Comparison of ENCODE assay signal across 12 mouse cellular contexts in genomic region chr3:66004220-66004951, GRCm38 (mm10). TPM values are rescaled to one million over a fixed set of nuclear protein-coding genes. Genes with fewer than 3 reads are reported as not detected.
DNase-seq lines count a peak whose midpoint lies in the region; ATAC-seq and TF ChIP-seq lines count a peak whose summit lies in the region.
"Had no signal": no experiment of that assay in that cellular context is flagged by ENCODE, and none has a peak within 500 bp of the region (broad histone marks: within the 10 kb centered on the region; RNA-seq: fewer than 3 reads in every experiment).

No protein-coding gene starts in this region.

- H3K9ac ChIP-seq in liver, adult 2 months (ENCODE audit: low read depth, low read length) = no peak overlapping the region
- H3K9ac ChIP-seq in liver, embryonic 12.5 days = no peak overlapping the region
- H3K9ac ChIP-seq in midbrain, postnatal 0 days (replicated peaks; ENCODE audit: low read length, poor library complexity, severe bottlenecking) = no peak overlapping the region
- H3K9ac ChIP-seq: midbrain, embryonic 12.5 days had no signal

- peaks cover 2% of the 10 kb centered on the region; the same call in 1 of the 2 replicates for H3K4me1 ChIP-seq in liver, adult 2 months (ENCODE audit: control insufficient read depth, insufficient read depth, low read length)
- H3K4me1 ChIP-seq in liver, embryonic 12.5 days = no peaks in the 10 kb centered on the region
- no peaks in the 10 kb centered on the region for H3K4me1 ChIP-seq in midbrain, postnatal 0 days (ENCODE audit: insufficient read depth, low read length)
- H3K4me1 ChIP-seq: midbrain, embryonic 12.5 days had no signal

- peak; percentile 38; the same call in 1 of the 2 replicates for ATAC-seq in frontal cortex, adult (ENCODE audit: low TSS enrichment)
- ATAC-seq in liver, embryonic 12.5 days = no peak
- ATAC-seq in midbrain, postnatal 0 days (ENCODE audit: low FRiP score) = peak; percentile 44; the same call in 1 of the 2 replicates

- no peak overlapping the region for H3K4me2 ChIP-seq in liver, embryonic 12.5 days
- no peak overlapping the region for H3K4me2 ChIP-seq in midbrain, postnatal 0 days (ENCODE audit: low read depth, low read length, poor library complexity, severe bottlenecking)
- H3K4me2 ChIP-seq: midbrain, embryonic 12.5 days had no signal

- no peak overlapping the region for H3K4me3 ChIP-seq in liver, adult 2 months (ENCODE audit: insufficient read depth, low read depth, low read length)
- H3K4me3 ChIP-seq in liver, embryonic 12.5 days = no peak overlapping the region
- H3K4me3 ChIP-seq in midbrain, postnatal 0 days (ENCODE audit: low read depth, low read length) = no peak overlapping the region
- H3K4me3 ChIP-seq: midbrain, embryonic 12.5 days had no signal

- no peaks in the 10 kb centered on the region for H3K9me3 ChIP-seq in liver, embryonic 12.5 days (replicated peaks)
- no peaks in the 10 kb centered on the region for H3K9me3 ChIP-seq in midbrain, postnatal 0 days (ENCODE audit: low read length)
- H3K9me3 ChIP-seq: midbrain, embryonic 12.5 days had no signal

- no peaks in the 10 kb centered on the region for H3K79me2 ChIP-seq in liver, adult 2 months (ENCODE audit: control insufficient read depth, insufficient read depth, low read length)

- TF ChIP-seq CTCF in liver, adult 2 months (IDR thresholded peaks at IDR 0.05; ENCODE audit: low read depth, low read length) = 0 out of 2 replicates have a peak, but pooled peaks have one; percentile 12
- TF ChIP-seq CTCF in midbrain, postnatal 0 days (IDR thresholded peaks at IDR 0.05) = peak; percentile 73

- H3K27me3 ChIP-seq in liver, adult 2 months (ENCODE audit: control insufficient read depth, insufficient read depth, low read length) = no peaks in the 10 kb centered on the region
- no peaks in the 10 kb centered on the region for H3K27me3 ChIP-seq in liver, embryonic 12.5 days (replicated peaks)
- no peaks in the 10 kb centered on the region; the same call in 1 of the 2 replicates for H3K27me3 ChIP-seq in midbrain, postnatal 0 days (ENCODE audit: insufficient read depth, low read length)
- H3K27me3 ChIP-seq: midbrain, embryonic 12.5 days had no signal

- no peak for TF ChIP-seq POLR2A in liver, adult 2 months (IDR thresholded peaks at IDR 0.05; ENCODE audit: extremely low read depth, insufficient read depth, low read length)

- H3K27ac ChIP-seq in liver, adult 2 months (replicated peaks; ENCODE audit: insufficient read depth, low read depth, low read length) = no peak overlapping the region
- no peak overlapping the region for H3K27ac ChIP-seq in liver, embryonic 12.5 days
- H3K27ac ChIP-seq in midbrain, postnatal 0 days (ENCODE audit: low read depth, low read length) = no peak overlapping the region
- H3K27ac ChIP-seq: midbrain, embryonic 12.5 days had no signal

- DNase-seq in frontal cortex, postnatal 14 days (ENCODE audit: low spot score in 2 of 2) = no peak
- DNase-seq in liver, adult 2 months (ENCODE audit: extremely low read depth, low read depth, low spot score) = peak; percentile 26
- DNase-seq in NIH3T3 (ENCODE audit: low read depth) = peak; percentile 70
- DNase-seq in midbrain, postnatal 0 days (ENCODE audit: low spot score) = peak; percentile 75
- no peak for DNase-seq in cerebellum, adult 18-20 months
- no peak for DNase-seq in ovary, postnatal 14 days (ENCODE audit: low spot score)
- DNase-seq: cerebellum, postnatal 36 days; kidney, postnatal 4 days; spleen, adult 18-20 months had no signal

- no peaks in the 10 kb centered on the region for H3K36me3 ChIP-seq in liver, adult 2 months (ENCODE audit: control insufficient read depth, insufficient read depth, low read length)
- no peaks in the 10 kb centered on the region for H3K36me3 ChIP-seq in liver, embryonic 12.5 days
- H3K36me3 ChIP-seq in midbrain, postnatal 0 days (ENCODE audit: insufficient read depth, low read length) = no peaks in the 10 kb centered on the region
- H3K36me3 ChIP-seq: midbrain, embryonic 12.5 days had no signal

- WGBS in liver, adult 2 months = 65% methylated on average over 7 of the region's 7 CpGs
- WGBS in liver, embryonic 12.5 days (ENCODE audit: insufficient replicate concordance) = 46% methylated on average over 7 of the region's 7 CpGs
- WGBS in midbrain, postnatal 0 days = 60% methylated on average over 7 of the region's 7 CpGs

RNA-seq across cellular contexts. Expression of gene Ccnl1, which starts 46.3 kb away (rescaled TPM):
- 49.5 and 55.5 TPM in 2 replicates for total RNA-seq in liver, adult 2 months (2014; rRNA removed)
- polyA plus RNA-seq in liver, adult 2 months (2012; rRNA removed) = 14.0 and 20.0 TPM in 2 replicates
- 74.5 and 74.8 TPM in 2 replicates for polyA plus RNA-seq in liver, embryonic 12.5 days (2016; fragmentation: Nextera tagmentation; extraction: Ambion mirVana)
- total RNA-seq in midbrain, postnatal 0 days (2014; rRNA removed) = 38.7 and 60.3 TPM in 2 replicates
- polyA plus RNA-seq in midbrain, postnatal 0 days (2015; fragmentation: Nextera tagmentation; extraction: Ambion mirVana) = 52.2 and 58.4 TPM in 2 replicates

Comparison
In these comparisons a context has a peak if more than half of its experiments do, and no peak if none do; other contexts are left out.
1. DNase-seq: peak in liver, adult 2 months (single experiment), NIH3T3 (single experiment) and midbrain, postnatal 0 days (single experiment); none in frontal cortex, postnatal 14 days (0 of 2), cerebellum, adult 18-20 months (0 of 2) and ovary, postnatal 14 days (single experiment).